Mouse (Mus musculus): ENCODE measurements around the gene Slc47a2.

- TF ChIP-seq SRF (IDR thresholded peaks at IDR 0.05; ENCODE audit: control insufficient read depth, insufficient read length, low read depth) (no peak), POLR2A (IDR thresholded peaks at IDR 0.05; ENCODE audit: insufficient read length, low read depth) (no peak)
Observed at GRCm38 (mm10) chr11:61309831-61310230, 32.8 kb downstream of the Slc47a2 start.

All from myocyte (in vitro differentiated cells).